Mouse (Mus musculus): Measurements from ENCODE around the gene Irf2bp2.

Gene Irf2bp2

DNA sequence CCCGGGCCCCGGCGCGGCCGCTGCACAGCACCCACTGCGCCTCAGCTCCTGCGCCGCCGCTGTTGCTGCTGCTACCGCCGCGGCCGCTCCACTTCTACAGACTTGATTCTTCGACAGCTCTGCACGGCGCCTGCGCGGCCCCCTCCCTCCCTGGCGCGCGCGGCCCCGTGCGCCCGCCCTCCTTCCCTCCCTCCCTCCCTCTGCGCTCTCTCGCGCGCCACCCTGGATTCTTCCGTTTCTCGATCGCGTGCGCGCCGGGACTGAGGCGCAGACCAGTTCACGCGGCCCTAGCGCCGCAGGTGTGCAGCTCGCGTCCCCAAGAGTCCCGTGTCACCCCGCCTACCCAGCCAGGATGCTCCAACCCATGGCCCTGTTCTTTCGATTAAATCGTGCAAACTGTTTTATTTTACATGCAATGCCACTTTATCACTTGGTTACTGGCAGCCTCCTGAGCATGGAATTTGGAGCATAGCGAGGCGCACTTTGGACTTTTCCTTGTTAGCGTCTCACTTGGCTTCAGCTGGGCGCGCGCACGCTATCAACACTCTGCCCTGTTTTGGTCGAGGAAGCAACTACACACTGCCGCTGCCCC lies at the start of gene Irf2bp2:
TSS of gene Irf2bp2 (minus strand) at position 98 of the 592 bp plus-strand sequence.
- peak; percentile 91 for DNase-seq

DNA sequence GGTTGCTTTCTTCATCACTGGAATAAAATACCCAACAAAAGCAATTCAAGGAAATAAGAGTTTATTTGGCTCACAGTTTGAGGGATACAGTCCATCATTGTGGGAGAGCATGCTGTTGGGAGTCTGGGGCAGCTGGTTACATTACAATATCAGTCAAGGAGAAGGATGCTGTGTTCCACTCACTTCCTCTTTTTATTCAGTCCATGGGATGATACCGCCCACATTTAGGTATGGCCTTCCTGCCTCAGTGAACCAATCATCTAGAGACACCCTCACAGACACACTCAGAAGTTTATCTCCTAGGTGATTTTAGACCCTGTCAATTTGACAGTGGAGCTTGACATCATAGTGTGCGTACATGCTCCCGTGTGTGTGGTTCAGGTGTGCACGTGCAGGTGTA lies 48.9 kb upstream of the Irf2bp2 start:
- no peak for DNase-seq

DNA sequence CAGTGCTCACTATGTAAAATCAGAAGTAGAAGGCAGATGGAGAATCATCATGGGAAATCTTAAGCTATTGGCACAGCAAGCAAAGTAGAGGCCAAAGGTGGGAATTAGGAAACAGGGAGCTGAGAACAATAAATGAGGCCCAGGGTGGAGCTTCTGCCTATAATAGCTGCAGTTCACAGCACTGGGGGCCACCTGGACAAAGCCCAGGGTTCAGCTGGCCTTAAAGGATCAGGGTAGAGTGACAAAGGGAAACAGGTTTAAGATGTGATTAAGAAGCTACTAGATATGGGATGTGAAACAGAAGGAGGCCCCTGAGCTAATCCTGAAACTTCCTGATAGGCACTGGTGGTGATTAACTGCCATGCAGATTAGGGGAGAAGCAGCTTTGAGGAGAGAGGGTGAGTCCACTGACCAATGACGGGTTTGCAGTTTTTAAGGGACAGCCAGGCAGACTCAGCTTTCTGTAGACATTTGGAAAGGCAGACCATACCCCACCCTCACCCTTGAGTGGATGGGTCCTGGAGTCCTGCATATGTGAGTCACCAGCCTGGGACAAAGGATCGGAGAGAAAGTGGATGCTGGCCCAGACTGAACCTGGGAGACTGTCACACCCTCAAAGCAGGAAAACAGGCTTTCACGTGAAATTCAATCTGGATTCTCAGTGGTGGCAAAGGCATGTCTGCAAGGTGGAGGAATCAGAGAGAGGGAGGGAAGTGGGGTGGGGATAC lies 47.9 kb upstream of the Irf2bp2 start:
- DNase-seq = no peak

DNA sequence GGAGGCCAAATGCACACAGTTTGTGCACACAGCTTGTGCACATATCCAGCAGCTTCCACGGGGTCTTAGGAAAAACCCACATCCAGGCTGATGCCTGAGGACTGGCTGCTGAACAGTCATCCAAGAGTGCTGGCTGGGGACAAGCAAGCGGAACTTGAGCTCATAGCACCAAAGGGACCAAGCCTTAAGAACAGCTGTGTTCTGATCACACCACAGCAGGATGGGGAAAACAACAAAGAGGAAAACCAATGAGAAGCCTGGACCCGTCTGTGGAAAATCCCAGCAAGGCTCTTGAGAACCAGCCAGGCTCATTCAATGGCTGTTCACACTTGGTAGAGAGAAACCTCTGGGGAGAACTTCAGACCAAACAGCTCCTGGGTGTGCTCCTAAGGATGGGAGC lies 45.4 kb upstream of the Irf2bp2 start:
- no peak for DNase-seq

DNA sequence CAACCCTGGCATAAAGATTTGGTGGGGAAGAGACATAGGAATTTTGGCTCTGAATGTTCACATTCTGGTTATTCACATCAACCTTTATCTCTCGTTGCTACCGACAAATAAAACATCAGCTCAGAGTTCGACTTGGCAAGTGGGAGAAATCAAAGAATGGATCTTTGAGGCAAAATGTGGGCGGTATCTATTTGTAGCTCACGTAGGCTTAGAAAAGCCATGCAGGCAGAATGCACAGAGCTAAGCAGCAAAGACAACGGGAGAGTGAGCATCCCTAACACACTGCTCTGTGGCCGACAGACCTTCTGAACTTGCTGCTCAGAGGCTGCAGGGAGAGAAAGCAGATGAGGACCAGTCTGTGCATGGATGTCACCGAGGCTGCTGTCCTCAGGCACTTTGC lies 44.2 kb upstream of the Irf2bp2 start:
- no peak for DNase-seq

DNA sequence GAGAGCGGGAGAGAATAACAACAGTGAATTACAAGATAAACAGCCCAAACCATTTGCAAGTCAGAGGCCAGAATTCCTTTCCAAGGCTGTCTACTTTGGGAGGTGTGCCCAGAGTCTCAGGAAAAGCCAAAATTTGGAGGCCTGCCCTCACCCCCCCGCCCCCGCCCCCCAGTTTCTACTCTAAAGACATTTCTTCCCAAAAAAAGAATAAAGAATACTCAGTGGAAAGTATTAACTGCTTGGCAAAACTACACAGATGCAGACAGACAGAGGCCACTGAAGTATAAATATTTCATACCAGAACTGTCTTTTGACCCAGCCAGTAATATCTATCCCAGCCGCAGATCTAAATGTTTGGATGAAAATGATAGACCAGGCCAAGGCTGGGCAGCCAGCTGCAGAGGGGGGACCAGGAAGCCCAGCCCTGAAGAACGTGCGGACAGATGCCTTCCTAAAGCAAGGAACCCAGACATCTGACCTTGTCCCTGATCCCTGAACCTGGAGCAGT lies 40.8 kb upstream of the Irf2bp2 start:
- no peak for DNase-seq

DNA sequence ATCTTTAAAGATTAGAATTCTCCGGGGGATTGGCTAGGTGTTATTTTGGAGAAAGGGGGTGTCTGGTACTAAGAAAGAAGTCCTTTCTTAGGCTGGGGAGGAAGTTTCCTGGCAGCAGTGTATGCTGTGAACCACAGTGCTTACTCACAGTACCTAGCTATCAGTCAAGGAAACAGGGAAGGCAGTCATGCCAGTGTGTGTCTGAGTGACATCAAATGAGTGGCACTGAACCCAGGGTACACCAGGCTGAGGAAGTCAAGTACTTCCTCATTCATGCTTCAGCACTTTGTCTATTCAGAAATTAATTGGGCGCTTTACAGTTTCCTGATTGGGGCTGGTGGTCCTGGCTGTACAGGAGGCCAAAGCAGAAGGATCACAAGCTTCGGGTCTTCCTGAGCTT lies 34.8 kb upstream of the Irf2bp2 start:
- DNase-seq = no peak

DNA sequence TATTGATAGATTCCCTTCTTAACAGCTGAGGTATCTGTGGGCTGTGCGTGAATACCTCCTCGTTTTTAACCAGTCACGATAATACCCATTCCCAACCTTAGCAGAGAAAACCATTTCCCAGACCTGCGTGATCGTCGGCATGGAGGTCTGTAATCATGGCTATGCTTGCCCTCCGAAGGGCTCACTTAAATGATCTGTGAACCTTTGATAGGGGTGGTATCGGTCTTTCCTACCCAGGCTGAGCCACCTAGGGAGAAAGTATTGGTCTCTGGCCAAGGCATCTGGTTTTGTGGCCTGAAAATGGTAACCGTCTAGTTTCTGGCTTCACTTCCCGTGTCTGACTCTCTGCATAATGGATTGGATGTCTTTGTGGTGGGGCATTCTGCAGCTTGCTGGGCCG lies 32.6 kb upstream of the Irf2bp2 start:
- DNase-seq = no peak

DNA sequence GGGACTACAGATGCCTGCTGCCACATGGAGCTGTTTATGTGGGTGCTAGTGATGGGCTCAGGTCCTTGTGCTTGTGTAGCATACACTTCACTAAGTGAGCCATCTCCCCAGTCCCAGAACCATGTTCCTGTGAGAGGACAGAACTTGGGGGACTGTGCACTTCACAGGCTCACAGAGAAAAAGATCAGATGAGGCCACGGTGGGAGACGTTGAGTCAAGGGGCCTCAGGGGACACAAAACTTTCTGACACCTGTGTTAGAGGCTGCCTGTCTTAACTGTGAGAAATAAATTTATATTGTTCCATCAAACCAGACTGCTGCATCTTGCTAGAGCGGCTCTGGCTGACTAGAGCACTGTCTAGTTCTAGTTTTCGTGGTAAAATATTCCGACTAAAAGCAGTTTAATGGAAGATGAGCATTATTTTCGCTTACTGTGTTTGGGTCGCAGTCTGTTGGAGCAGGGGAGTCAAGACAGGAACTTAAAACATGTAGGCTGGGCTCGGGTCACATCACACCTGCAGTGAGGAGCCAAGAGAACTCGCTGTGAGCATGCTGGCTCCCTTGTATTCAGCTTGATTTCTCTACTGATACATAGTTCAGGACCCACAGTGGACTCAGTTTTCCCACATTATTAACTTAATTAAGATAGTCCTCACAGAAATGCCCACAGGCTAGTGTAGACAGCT lies 28.5 kb upstream of the Irf2bp2 start:
- DNase-seq = no peak

DNA sequence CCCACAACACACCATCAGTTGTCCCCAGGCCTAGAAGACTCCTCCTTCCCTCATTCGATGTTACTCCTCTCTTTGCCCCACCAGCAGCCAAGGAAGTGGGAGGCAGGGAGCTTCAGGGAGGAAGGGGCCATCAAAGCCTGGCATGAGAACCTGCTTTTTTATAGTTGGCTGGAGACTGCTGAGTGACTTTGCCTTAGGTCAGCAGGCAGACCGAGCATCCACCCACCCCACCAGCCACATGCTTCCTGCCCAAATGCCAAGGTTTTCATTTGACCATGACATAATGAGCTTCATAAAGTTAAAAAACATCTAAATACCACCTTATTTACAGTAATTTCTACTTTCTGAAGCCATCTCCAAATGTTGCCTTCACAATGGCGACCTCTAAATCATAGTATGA lies 26.9 kb upstream of the Irf2bp2 start:
- DNase-seq = no peak

DNA sequence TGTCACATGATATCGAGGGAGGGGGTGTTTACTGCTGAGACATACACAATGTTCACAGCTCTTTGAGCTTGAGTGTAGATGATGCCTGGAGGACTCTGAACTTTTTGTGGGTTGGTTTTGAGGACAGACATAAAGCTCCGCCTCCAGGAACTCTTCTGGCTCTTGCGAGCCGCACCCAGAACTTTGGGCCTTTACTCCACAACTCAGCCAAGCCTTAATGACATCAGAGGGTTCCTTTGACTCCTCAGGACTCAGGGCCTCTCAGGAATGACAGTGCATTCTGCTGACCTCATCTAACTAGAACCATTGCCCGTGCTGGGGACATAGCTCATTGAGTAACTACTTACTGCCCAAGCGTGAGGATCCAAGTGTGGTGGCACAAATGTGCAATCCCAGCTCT lies 25.7 kb upstream of the Irf2bp2 start:
- DNase-seq = no peak

DNA sequence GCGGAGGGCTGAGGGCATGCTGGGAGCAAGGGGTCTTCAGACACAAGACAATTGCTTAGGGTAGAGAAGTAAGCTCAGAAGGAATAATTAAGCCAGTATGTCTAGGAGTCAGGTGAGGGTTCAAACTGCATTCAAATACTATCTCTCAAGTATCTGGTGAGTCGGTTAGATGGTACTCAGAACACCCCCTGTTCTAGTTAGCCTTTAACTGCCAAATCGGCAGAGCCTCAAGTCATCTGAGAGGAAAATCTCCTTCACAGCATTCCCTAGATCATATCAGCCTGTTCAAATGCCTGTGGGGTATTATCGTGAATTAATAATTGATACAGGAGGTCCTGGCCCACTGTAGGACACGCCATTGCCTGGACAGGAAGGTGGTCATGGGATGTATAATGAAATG lies 23.9 kb upstream of the Irf2bp2 start:
- DNase-seq = no peak

DNA sequence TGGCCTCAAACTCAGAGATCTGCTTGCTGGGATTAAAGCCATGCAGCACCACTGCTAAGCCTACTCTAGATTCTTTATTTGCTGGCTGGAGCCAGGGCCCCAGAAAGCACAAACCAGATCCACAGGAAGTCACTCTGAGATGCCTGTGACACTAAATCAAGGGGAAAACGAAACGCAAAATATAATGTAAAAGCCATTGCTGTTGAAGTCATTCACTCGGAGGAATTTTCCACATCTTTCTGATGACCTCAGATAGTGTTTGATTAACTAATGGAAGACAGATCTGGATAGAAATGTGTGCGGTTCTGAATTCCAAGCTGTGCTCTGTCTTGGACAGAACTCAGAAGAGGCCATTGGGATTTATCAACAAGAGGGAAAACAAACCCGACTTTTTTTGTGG lies 22.9 kb upstream of the Irf2bp2 start:
- DNase-seq = no peak

DNA sequence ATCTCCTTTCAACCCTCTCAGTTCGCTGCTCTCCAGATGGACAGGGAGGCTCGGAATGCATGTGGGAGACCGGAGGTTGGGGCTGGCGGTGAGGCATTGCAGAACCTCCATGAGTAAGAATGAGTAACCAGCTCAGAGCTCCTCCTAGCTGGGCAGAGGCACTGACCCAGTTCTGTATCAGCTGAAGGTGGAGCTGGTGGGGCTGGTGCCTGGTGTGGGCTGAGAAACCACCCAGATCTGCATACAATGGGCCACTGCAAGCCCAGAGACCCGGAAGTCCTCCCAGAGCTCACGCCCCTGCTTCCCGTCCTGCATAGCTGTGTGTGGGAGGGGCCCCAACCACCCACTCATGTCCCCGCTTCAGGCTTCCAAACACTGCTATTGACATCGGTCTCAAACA lies 22.0 kb upstream of the Irf2bp2 start:
- DNase-seq = no peak

DNA sequence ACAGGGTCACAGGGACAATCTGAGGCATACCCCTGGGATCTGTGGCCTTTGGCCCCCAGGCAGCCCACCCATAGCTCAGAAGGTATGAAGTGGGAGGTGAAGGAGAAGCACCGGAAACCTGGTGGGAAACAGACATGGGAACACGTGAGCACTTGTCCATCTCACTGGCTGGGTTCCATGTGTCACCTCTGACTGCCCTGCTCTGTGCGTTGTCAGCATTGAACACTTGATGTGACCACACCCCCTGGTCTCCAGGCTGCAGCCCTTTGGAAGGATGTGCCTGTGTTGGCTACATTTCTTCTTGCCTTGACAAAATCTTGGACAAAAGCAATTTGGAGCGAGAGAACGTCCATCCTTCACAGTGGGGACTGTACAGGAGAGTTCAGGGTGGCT lies 20.9 kb upstream of the Irf2bp2 start:
- DNase-seq = no peak

DNA sequence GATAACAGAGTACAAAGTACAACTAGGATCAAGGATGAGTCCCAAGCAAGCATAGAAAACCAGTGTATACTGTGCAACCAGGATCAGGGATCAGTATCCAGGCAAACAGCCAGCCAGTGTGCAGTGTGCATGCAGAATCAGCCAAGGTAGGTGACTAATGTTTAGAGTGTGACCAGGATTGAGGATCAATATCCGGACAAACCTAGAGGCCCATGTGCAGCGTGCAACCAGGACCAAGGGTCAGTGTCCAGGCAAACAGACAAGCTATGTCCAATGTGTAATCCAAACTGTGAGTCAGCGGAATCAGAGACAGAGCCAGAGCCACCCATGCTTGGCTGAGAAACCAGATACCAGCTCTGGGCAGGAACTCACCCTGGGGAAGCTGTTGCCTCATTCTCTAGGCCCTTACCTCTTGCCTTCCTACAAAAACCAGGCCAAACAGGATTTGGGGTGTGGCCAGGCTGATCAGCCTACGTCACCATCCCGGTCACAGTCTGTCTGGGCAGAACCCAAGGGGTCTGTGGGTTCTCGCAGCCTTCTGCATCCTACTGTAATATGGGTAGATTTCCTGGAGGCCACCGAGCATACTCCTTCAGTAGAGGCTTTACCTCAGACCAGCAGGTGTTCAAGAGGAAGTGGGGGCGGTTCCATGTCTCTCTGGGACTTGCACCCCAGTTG lies 20.4 kb upstream of the Irf2bp2 start:
- DNase-seq = no peak

DNA sequence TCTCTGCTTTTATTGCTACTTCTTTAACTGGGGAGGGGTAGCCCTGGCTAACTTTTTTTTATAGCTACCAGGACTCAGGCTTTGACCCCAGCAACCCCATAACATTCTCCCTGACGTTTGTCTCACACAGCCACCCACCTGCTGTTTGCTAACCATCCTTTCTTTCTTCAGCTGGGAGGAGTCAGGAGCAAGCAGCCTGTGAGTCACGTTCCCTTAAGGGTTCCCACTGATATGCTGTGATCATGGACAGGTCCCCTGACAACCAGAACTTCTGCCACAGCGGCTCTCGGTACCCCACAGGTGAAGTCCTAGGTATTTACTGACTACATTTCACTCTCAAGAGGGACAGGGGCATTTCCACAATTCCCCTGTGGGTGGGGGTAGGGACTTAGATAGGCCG lies 19.4 kb upstream of the Irf2bp2 start:
- DNase-seq = no peak

DNA sequence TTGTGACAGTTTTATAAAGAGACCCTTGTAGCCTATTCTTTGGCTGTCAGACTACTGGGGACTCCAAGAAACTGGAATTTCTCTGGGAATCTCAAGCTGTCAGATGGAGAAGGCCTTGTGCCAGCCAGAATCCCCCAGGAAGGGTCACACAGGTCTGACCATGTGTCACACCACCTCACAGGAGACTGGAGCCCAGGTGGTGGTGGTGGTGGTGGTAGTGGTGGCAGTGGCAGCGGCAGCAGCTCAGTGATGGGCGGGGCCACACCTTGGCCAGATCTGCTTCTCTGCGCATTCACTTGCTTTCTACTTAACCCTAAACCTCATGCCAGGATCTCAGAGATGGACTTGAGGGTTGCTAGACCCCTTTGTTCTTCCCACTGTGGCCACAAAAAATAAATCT lies 19.0 kb upstream of the Irf2bp2 start:
- DNase-seq = no peak

DNA sequence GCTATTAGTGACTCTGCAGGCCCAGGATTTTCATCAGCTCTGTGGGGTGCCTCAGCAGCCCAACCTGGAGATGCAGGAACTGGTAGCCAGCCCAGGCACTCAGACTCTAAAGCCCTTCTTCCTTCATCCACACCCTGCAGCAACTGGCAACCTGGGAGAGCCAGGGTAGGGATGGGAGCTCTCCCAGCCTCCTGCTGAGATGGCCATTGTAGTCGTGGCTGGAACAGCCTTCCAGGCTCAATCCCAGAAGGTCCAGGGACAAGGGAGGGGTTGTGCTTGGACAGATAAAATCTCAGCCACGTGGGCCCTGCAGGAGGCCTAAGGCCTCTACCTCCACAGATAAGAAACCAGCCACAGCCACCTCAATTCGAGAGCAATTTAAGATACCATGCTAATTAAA lies 16.9 kb upstream of the Irf2bp2 start:
- DNase-seq = no peak

DNA sequence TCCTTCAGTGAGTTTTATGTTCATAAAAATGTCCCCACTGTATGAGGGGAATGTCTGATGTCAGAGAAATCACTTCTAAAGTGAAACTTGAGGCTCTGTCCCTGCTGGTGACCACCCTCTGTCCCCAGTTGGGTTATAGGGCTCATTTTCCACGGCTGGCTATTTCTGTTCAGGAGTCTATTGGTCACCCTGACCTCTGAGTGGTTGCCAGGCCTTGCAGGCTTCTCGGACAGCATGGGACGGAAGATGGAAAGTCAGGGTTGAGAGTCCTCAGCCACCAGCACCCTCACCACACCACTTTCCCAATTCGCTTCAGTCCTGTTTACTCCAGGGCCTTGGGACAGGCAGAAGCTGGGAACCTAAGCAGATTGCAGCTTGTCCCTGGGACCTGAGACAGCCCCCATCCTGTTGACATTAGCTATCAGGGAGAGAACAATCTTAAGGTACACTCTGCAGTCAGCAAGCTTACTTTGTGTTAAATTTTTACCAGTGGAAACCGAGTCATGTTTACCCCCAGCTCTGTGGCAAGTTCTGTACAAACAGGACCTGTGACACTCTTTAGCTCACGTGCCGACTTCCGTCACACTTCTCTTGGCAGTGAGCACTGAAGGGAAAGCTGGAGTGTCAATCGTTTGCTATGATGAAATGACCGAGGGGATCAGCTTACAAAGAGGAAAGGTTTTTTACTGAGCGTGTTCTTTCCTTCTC lies 15.9 kb upstream of the Irf2bp2 start:
- no peak for DNase-seq

DNA sequence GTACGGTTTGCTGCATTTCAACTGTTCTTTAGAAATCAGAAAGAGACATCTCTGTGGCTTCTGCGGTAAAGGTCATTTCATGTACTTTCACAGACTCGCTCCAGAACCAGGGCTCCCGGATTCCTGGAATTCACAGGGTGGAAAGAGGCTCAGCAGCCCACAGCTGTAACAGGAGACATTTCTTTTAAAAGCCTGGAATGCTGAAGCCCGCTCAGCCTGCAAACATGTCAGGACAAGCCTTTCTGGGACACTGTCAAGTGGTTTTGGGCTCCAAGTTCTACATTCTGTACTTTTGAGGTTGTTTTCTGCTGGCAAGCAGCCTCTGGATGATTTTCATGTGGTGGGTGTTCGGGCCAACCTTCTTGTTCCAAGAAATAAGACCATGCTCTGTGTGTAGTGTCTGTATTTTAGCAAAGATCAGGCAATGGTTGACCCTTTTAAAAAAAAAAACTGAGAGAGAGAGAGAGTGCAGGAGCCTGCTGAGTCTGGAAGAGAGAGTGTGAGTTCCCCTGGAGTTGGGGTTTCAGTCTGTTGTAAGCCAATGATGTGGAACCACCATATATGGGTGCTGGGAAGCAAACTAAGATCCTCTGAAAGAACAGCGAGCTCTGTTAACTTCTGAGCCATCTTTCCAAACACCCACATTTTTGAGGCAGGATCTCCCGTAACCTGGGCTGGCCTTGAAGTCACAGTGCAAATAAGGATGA lies 9.6 kb upstream of the Irf2bp2 start:
- no peak for DNase-seq

DNA sequence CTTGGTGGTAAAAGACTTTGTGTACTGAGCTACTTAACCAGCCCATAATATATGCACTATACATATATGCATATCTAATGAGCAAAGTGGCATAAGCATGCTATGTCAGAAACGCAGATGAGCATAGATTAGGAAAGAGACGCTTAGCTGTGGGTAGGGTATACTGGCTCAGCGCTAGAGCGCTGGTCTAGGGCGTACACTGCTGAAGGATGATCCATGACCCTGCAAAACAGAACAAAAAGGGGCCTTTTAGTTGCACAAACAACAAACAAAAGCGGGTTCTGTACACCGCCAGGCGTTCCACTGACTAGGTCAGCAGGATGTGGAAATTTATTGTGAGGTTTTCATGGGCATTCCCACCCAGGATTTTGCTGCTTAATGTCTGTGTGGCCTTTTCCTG lies 8.9 kb upstream of the Irf2bp2 start:
- DNase-seq = no peak

Data from cerebellum, adult 9-11 months (tissue).